Mouse (Mus musculus) embryonic facial prominence, embryonic 13.5 days (tissue): ENCODE data around the gene Il1b. TPM values are rescaled to one million over a fixed set of nuclear protein-coding genes. Genes with fewer than 3 reads are reported as not detected.

Experiments used
- ATAC-seq: fragments of 200-750 bp; cut with Nextera tagmentation; 2 replicates; pipeline ENCODE4 v1.8.0; 2017; ENCODE audit warnings: low read depth; ENCODE audit not compliant: insufficient number of reproducible peaks, insufficient read depth, low FRiP score, low TSS enrichment
- H3K27ac ChIP-seq: fragments of 300-500 bp; sonication (generic); 2 replicates; pipeline ENCODE4 v1.5.1; 2015; ENCODE audit warnings: moderate library complexity, mild to moderate bottlenecking, inconsistent platforms
- H3K27me3 ChIP-seq: fragments of 300-500 bp; sonication (generic); 2 replicates; pipeline ENCODE4 v1.6.1; 2015; ENCODE audit warnings: mild to moderate bottlenecking, inconsistent platforms
- H3K36me3 ChIP-seq: fragments of 300-500 bp; sonication (generic); 2 replicates; pipeline ENCODE4 v1.6.1; 2015; ENCODE audit warnings: mild to moderate bottlenecking, inconsistent platforms
- H3K4me1 ChIP-seq: fragments of 300-500 bp; sonication (generic); 2 replicates; pipeline ENCODE4 v1.6.1; 2015; ENCODE audit warnings: inconsistent platforms
- H3K4me2 ChIP-seq: fragments of 300-500 bp; sonication (generic); 2 replicates; pipeline ENCODE4 v1.6.1; 2015; ENCODE audit warnings: moderate library complexity, mild to moderate bottlenecking, inconsistent platforms
- H3K4me3 ChIP-seq: fragments of 300-500 bp; sonication (generic); 2 replicates; pipeline ENCODE4 v1.5.1; 2015; ENCODE audit warnings: mild to moderate bottlenecking, inconsistent platforms
- H3K9ac ChIP-seq: fragments of 300-500 bp; sonication (generic); 2 replicates; pipeline ENCODE4 v1.6.1; 2015; ENCODE audit warnings: mild to moderate bottlenecking, inconsistent platforms
- H3K9me3 ChIP-seq: fragments of 300-500 bp; sonication (generic); 2 replicates; pipeline ENCODE4 v1.6.1; 2016; ENCODE audit warnings: inconsistent platforms
- WGBS: fragments of 180-500 bp; shearing (Covaris S2); methylation state at CpG from one replicate; pipeline ENCODE4 v1.1.7; 2015; ENCODE audit warnings: mixed read lengths; 5-methylcytosine and 5-hydroxymethylcytosine counted together
- polyA plus RNA-seq: library from polyadenylated mRNA; unstranded; fragments of >200 nt; fragmentation: Nextera tagmentation; extraction: Ambion mirVana; gene quantifications from 2 replicates; pipeline ENCODE4 v1.2.1, GENCODE M21; 2015

Il1b gene
- polyA plus RNA-seq, 1 experiment from 2014 or later = 0.15 TPM

DNA sequence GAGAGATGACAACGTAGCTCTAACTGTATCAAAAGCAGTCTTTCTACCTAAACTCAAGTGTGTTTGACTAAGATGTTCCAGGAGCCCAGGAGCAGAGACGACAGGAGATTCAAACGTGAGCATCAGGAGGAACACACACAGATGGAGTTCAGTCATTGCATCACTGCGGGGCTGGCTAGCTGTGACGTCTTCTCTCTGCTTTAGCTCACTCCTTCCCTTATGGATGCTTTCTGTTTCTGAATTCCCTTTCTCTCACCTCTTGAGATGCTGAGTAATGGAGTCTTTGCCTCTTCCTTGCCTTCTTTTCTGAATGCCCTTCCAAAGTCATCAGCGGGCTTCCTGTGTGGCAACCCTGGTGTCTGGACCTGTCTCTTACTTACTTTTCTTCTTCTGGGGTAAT, 56.1 kb downstream of the Il1b start:
- H3K27me3 ChIP-seq = no peaks in the 10 kb centered on the region
- 76% methylated on average over 6 of the region's 6 CpGs for WGBS
- H3K4me3 ChIP-seq = no peak overlapping the region
- no peak overlapping the region for H3K4me2 ChIP-seq
- H3K36me3 ChIP-seq = no peaks in the 10 kb centered on the region
- no peaks in the 10 kb centered on the region for H3K4me1 ChIP-seq
- H3K9me3 ChIP-seq = no peaks in the 10 kb centered on the region
- ATAC-seq = no peak
- H3K9ac ChIP-seq = no peak overlapping the region
- no peak overlapping the region for H3K27ac ChIP-seq

Other genes starting within 250 kb of the Il1b start
- gene Chchd5, start 241.4 kb downstream of the Il1b start, polyA plus RNA-seq = 29.8 and 31.7 TPM in 2 replicates
- gene Slc20a1, start 172.4 kb downstream of the Il1b start, polyA plus RNA-seq = 30.4 TPM in 2 replicates
- 51.3 and 53.4 TPM in 2 replicates for gene Ckap2l, start 73.9 kb downstream of the Il1b start, polyA plus RNA-seq
- not detected in 2 replicates for gene Il1a, start 61.2 kb downstream of the Il1b start, polyA plus RNA-seq
- not detected in 2 replicates for gene F830045P16Rik, start 165.5 kb upstream of the Il1b start, polyA plus RNA-seq
- gene Sirpa, start 221.7 kb upstream of the Il1b start, polyA plus RNA-seq = 22.0 and 24.1 TPM in 2 replicates